Comparison of ENCODE assay signal across 12 mouse cellular contexts in genomic region chr9:67171409-67171808, GRCm38 (mm10).
DNase-seq lines count a peak whose midpoint lies in the region; ATAC-seq lines count a peak whose summit lies in the region.
"Had no signal": no experiment of that assay in that cellular context is flagged by ENCODE, and none has a peak within 500 bp of the region (broad histone marks: within the 10 kb centered on the region; RNA-seq: fewer than 3 reads in every experiment).

No protein-coding gene starts in this region.

- H3K4me1 ChIP-seq in heart, embryonic 11.5 days (ENCODE audit: control insufficient read depth, insufficient read depth, low read length), result peaks cover 20% of the 10 kb centered on the region
- peaks cover 3% of the 10 kb centered on the region for H3K4me1 ChIP-seq in liver, embryonic 11.5 days (replicated peaks; ENCODE audit: control insufficient read depth, insufficient read depth, low read length)
- H3K4me1 ChIP-seq in liver, embryonic 12.5 days, result peaks cover 15% of the 10 kb centered on the region
- peaks cover 23% of the 10 kb centered on the region for H3K4me1 ChIP-seq in heart, embryonic 15.5 days (replicated peaks)

- H3K9ac ChIP-seq in heart, embryonic 11.5 days (ENCODE audit: low read depth, low read length), result no peak overlapping the region
- H3K9ac ChIP-seq in liver, embryonic 11.5 days (ENCODE audit: low read depth, low read length), result no peak overlapping the region
- no peak overlapping the region for H3K9ac ChIP-seq in liver, embryonic 12.5 days
- H3K9ac ChIP-seq in heart, embryonic 15.5 days, result no peak overlapping the region
- H3K9ac ChIP-seq: liver, embryonic 15.5 days had no signal

- 0 out of 2 replicates have a peak, but pooled peaks cover 2% of the 10 kb centered on the region for H3K9me3 ChIP-seq in heart, embryonic 11.5 days (replicated peaks; ENCODE audit: control insufficient read depth, low read length)
- 0 out of 2 replicates have a peak, but pooled peaks cover 2% of the 10 kb centered on the region for H3K9me3 ChIP-seq in liver, embryonic 11.5 days (ENCODE audit: control insufficient read depth, low read length)
- peaks cover 11% of the 10 kb centered on the region for H3K9me3 ChIP-seq in liver, embryonic 12.5 days (replicated peaks)
- H3K9me3 ChIP-seq in heart, embryonic 15.5 days (replicated peaks), result no peaks in the 10 kb centered on the region
- H3K9me3 ChIP-seq: liver, embryonic 15.5 days had no signal

- WGBS in heart, embryonic 11.5 days (ENCODE audit: insufficient replicate concordance), result 77% methylated on average over 4 of the region's 4 CpGs
- 85% methylated on average over 4 of the region's 4 CpGs for WGBS in liver, embryonic 11.5 days
- 81% methylated on average over 4 of the region's 4 CpGs for WGBS in liver, embryonic 12.5 days (ENCODE audit: insufficient replicate concordance)
- 82% methylated on average over 4 of the region's 4 CpGs for WGBS in heart, embryonic 15.5 days

- peak overlapping the region; percentile 42 for H3K27ac ChIP-seq in heart, embryonic 11.5 days (ENCODE audit: low read depth, low read length)
- H3K27ac ChIP-seq in liver, embryonic 11.5 days (ENCODE audit: low read depth, low read length), result peak overlapping the region; percentile 35; the same call in 1 of the 2 replicates
- H3K27ac ChIP-seq in liver, embryonic 12.5 days, result no peak overlapping the region; the same call in 1 of the 2 replicates
- peak overlapping the region; percentile 79 for H3K27ac ChIP-seq in heart, embryonic 15.5 days
- H3K27ac ChIP-seq: liver, embryonic 15.5 days had no signal

- no peak overlapping the region for H3K4me2 ChIP-seq in heart, embryonic 11.5 days
- H3K4me2 ChIP-seq in liver, embryonic 11.5 days, result no peak overlapping the region; the same call in 1 of the 2 replicates
- no peak overlapping the region for H3K4me2 ChIP-seq in liver, embryonic 12.5 days
- no peak overlapping the region for H3K4me2 ChIP-seq in heart, embryonic 15.5 days
- H3K4me2 ChIP-seq: liver, embryonic 15.5 days had no signal

- H3K4me3 ChIP-seq in heart, embryonic 11.5 days (ENCODE audit: low read depth, low read length), result no peak overlapping the region
- H3K4me3 ChIP-seq in liver, embryonic 11.5 days (ENCODE audit: low read depth, low read length), result no peak overlapping the region
- H3K4me3 ChIP-seq in liver, embryonic 12.5 days, result no peak overlapping the region
- no peak overlapping the region for H3K4me3 ChIP-seq in heart, embryonic 15.5 days
- H3K4me3 ChIP-seq: erythroblast, embryonic 14.5 days; liver, embryonic 15.5 days had no signal

- H3K27me3 ChIP-seq in heart, embryonic 11.5 days (ENCODE audit: control insufficient read depth, insufficient read depth, low read length), result no peaks in the 10 kb centered on the region
- no peaks in the 10 kb centered on the region for H3K27me3 ChIP-seq in liver, embryonic 11.5 days (replicated peaks; ENCODE audit: control insufficient read depth, insufficient read depth, low read length)
- no peaks in the 10 kb centered on the region for H3K27me3 ChIP-seq in liver, embryonic 12.5 days (replicated peaks)
- no peaks in the 10 kb centered on the region for H3K27me3 ChIP-seq in heart, embryonic 15.5 days
- H3K27me3 ChIP-seq: liver, embryonic 15.5 days had no signal

- no peaks in the 10 kb centered on the region for H3K36me3 ChIP-seq in heart, embryonic 11.5 days (ENCODE audit: control insufficient read depth, insufficient read depth, low read length)
- H3K36me3 ChIP-seq in liver, embryonic 11.5 days (ENCODE audit: control insufficient read depth, insufficient read depth, low read length), result no peaks in the 10 kb centered on the region
- H3K36me3 ChIP-seq in liver, embryonic 12.5 days, result no peaks in the 10 kb centered on the region
- no peaks in the 10 kb centered on the region for H3K36me3 ChIP-seq in heart, embryonic 15.5 days
- H3K36me3 ChIP-seq: liver, embryonic 15.5 days had no signal

- DNase-seq in heart, postnatal 10 days, result no peak
- no peak for DNase-seq in liver, embryonic 11.5 days (ENCODE audit: low spot score)
- DNase-seq in ES-CJ7 (ENCODE audit: low read depth, low spot score), result peak; percentile 60
- DNase-seq in embryo, embryonic 9.5 days (ENCODE audit: extremely low spot score), result no peak
- DNase-seq in urinary bladder, postnatal 14 days (ENCODE audit: low spot score), result no peak
- DNase-seq: cerebellum, adult 18-20 months; thymus, postnatal 36 days had no signal

- intact Hi-C loops in heart, postnatal 10 days (cut with DNase I), result no loop called here

- ATAC-seq in heart, embryonic 11.5 days (replicated peaks; ENCODE audit: insufficient number of reproducible peaks, low FRiP score, low TSS enrichment), result no peak
- no peak for ATAC-seq in liver, embryonic 11.5 days (replicated peaks; ENCODE audit: low FRiP score)
- no peak for ATAC-seq in liver, embryonic 12.5 days
- no peak for ATAC-seq in heart, embryonic 15.5 days (replicated peaks; ENCODE audit: insufficient number of reproducible peaks, insufficient read depth, low FRiP score, low read depth)
